Mouse (Mus musculus): ENCODE results near the gene Olfr568.

Olfr568 gene

GRCm38 (mm10) chr7:102876822-102877221, at the start of gene Olfr568:
Gene Olfr568 (plus strand): TSS chr7:102877122.
- DNase-seq: no peak

DNA sequence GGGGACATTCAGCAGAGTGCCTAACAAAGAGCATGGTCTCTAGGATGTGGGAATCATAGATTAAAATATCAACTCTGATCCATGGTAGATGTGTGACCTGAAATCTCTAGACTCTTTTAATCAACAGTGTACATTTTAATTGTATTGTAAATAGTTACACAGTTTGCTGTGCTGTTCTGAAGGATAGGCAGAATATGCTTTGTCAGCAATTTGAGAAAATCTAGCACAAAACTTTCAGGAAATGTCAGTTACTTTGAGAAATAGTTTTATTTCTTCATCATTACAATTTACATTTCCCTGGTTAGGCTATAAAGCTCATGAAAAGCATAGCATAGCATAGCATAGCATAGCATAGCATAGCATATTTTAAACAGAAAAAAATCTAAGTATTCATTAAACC, 21.1 kb upstream of the Olfr568 start:
- DNase-seq: no peak

DNA sequence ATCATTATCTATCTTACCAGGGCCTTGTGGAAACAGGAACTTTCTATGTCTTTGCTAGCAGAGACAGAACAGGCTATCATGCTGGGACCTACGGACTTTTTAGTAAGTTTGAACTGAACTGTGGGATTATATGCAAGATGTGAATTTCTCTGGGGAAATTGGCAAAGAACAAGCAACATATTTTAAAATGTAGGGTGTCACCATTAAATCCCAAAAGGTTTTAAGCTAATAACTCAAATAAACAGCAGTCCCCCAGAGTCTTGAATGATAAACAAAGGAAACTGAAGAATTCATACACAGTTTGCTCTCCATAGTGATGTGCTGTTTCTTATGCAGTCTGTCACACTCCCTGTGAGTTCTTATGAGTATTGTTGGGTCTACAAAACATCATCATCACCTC, 18.3 kb upstream of the Olfr568 start, which contains the start of gene Olfr566:
Gene Olfr566, minus strand, starts transcription at position 101 of the 400 bp plus-strand sequence.
- no peak for DNase-seq

DNA sequence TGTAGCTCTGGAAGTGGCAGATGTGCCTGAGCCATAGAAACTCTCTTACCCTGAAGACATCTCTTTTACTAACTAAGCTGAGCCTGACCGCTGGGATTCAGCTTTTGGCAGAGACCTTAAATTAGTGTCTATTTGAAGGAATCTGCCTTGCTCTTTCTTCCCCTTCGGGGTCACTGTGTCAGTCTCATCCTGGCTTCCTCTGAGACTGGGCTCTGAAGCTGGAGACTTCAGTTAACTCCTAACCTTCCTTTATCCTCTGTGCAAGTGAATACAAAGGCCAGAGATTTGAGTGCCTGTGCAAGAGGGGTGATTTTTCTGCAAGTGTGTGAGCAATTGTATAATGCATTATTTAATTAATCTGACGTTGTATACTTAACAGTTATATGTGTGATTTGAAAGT, 13.9 kb downstream of the Olfr568 start, which contains the start of gene Olfr569:
Gene Olfr569, minus strand, starts transcription at position 101 of the 400 bp plus-strand sequence.
- DNase-seq: no peak

- no peak for DNase-seq
Measured at GRCm38 (mm10) chr7:102915261-102915660, 38.3 kb downstream of the Olfr568 start.

DNA sequence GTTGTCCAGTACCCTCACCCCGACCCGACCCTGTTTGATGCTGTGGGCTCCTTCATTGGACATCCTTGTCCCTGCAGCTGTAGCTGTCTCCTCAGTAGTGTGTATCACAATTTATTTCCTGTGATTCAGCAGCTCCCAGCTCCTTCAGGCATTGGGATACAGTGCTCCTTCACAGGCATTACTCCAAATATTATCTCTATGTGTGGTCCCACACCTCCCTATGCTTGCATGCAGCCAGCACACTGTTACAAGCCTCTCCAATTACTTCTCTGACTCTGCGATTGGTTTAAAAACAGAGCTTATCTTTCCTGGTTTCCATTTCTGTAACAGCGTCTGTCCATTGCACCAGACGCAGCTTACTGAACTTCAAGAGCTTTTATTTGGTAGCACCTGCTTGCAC, 39.5 kb downstream of the Olfr568 start:
- no peak for DNase-seq

DNA sequence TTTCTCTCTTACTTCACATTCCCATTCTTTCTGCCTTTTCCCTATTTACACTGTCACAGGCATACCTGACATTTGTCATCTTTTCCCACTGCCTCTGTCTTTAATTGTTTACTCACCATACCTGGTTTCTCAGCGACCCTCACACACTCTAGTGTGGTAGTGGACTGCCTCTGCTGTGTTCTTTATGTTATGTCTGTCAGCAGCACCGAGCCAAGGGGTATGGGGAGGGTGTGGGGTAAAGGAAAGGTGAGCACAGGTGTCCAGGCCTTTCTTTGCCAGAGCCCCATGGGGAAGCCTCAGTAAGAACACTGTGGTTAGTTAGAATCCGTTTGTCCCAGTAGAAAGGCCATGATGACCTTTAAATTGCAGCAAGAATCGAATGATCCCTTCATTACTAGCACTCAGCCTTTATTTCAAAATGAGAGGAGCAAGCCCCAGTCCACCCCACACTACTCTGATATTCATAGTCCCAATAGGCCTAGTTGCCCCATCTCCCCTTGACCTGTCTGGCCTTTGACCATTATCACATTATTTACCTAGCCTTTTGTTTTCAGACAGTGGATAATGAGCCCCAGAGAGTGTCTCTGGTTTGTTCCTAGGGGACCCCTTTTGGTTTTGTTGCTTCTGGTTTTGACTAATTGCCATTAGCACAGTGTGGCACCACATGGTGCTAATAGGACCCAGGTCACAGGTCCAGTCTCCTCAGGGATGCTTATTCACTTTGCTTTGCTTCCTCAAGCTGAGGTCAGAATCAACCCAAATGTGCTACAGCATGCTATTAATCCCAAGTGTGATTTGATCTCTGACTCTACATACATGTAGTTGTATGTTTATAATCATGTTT, 40.3 kb downstream of the Olfr568 start, which contains the start of gene Olfr571:
Gene Olfr571, minus strand, starts transcription at position 505 of the 844 bp plus-strand sequence.
- no peak for DNase-seq

GRCm38 (mm10) chr7:102919632-102920031, 42.7 kb downstream of the Olfr568 start:
- no peak for DNase-seq

GRCm38 (mm10) chr7:102924109-102924508, 47.2 kb downstream of the Olfr568 start, which contains the start of gene Olfr572:
Gene Olfr572 (plus strand): TSS chr7:102924409.
- no peak for DNase-seq

GRCm38 (mm10) chr7:102927105-102927504, 50.2 kb downstream of the Olfr568 start:
- DNase-seq: no peak
